9 mouse cellular contexts compared by ENCODE assay signal in the genomic region with DNA sequence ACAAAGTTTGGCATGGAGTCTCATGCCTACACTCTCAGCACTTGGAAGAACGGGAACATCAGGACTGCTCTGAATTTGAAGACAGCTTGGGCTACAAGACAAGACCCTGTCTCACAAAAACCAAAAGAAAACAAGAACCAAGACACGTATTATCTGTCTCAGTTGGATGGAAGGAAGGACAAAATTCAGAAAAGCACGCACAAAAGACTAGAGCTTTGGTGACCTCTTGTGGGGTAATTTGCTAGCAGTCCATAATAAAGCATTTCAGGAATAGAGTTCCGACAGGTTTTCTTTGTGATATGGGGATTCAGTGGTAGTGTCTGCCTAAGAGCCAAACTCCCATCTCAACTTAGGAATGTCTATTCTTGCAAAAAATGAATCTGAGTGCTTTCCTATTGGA. TPM values are rescaled to one million over a fixed set of nuclear protein-coding genes. Genes with fewer than 3 reads are reported as not detected.
DNase-seq lines count a peak whose midpoint lies in the region; ATAC-seq and TF ChIP-seq lines count a peak whose summit lies in the region.
"Had no signal": no experiment of that assay in that cellular context is flagged by ENCODE, and none has a peak within 500 bp of the region (broad histone marks: within the 10 kb centered on the region; RNA-seq: fewer than 3 reads in every experiment).

No protein-coding gene starts in this region.

- H3K36me3 ChIP-seq in liver, postnatal 0 days (replicated peaks; ENCODE audit: insufficient read depth, low read length), result no peaks in the 10 kb centered on the region
- H3K36me3 ChIP-seq in liver, embryonic 12.5 days, result no peaks in the 10 kb centered on the region
- H3K36me3 ChIP-seq: limb, embryonic 15.5 days had no signal

- H3K27me3 ChIP-seq in liver, postnatal 0 days (ENCODE audit: insufficient read depth, low read length), result no peaks in the 10 kb centered on the region
- H3K27me3 ChIP-seq in liver, embryonic 12.5 days (replicated peaks), result peaks cover 14% of the 10 kb centered on the region; the same call in 1 of the 2 replicates

- H3K9me3 ChIP-seq in liver, postnatal 0 days (ENCODE audit: low read length), result no peaks in the 10 kb centered on the region
- no peaks in the 10 kb centered on the region for H3K9me3 ChIP-seq in liver, embryonic 12.5 days (replicated peaks)
- H3K9me3 ChIP-seq: limb, embryonic 15.5 days had no signal

- H3K9ac ChIP-seq in liver, postnatal 0 days (replicated peaks), result no peak overlapping the region
- H3K9ac ChIP-seq in liver, embryonic 12.5 days, result no peak overlapping the region
- H3K9ac ChIP-seq: limb, embryonic 15.5 days had no signal

- no peaks in the 10 kb centered on the region for H3K4me1 ChIP-seq in liver, postnatal 0 days (ENCODE audit: insufficient read depth)
- no peaks in the 10 kb centered on the region for H3K4me1 ChIP-seq in liver, embryonic 12.5 days
- H3K4me1 ChIP-seq: limb, embryonic 15.5 days had no signal

- WGBS in liver, postnatal 0 days (ENCODE audit: insufficient replicate concordance), result 37% methylated on average over 4 of the region's 4 CpGs
- WGBS in liver, embryonic 12.5 days (ENCODE audit: insufficient replicate concordance), result 38% methylated on average over 4 of the region's 4 CpGs

- TF ChIP-seq CTCF in liver, postnatal 0 days (IDR thresholded peaks at IDR 0.05; ENCODE audit: low read depth), result peak; percentile 72

- ATAC-seq in frontal cortex, adult (ENCODE audit: low TSS enrichment), result peak; percentile 83
- ATAC-seq in liver, postnatal 0 days, result no peak
- no peak for ATAC-seq in liver, embryonic 12.5 days

- no peak overlapping the region for H3K27ac ChIP-seq in liver, postnatal 0 days (ENCODE audit: low read depth)
- no peak overlapping the region for H3K27ac ChIP-seq in liver, embryonic 12.5 days
- H3K27ac ChIP-seq: limb, embryonic 15.5 days had no signal

- DNase-seq in frontal cortex, postnatal 14 days (ENCODE audit: low spot score in 2 of 2), result no peak
- DNase-seq in liver, postnatal 0 days, result no peak
- DNase-seq in embryo, embryonic 9.5 days (ENCODE audit: extremely low spot score), result peak; percentile 9
- DNase-seq in naive thymus-derived CD4-positive, alpha-beta T cell, adult 2 months (ENCODE audit: low read depth), result peak; percentile 30
- no peak for DNase-seq in urinary bladder, postnatal 4 days (ENCODE audit: low spot score in 2 of 2)
- DNase-seq in cerebellum, postnatal 4 days (ENCODE audit: low spot score in 2 of 2), result no peak

- H3K4me3 ChIP-seq in liver, postnatal 0 days (ENCODE audit: low read depth, low read length), result no peak overlapping the region
- no peak overlapping the region for H3K4me3 ChIP-seq in liver, embryonic 12.5 days
- H3K4me3 ChIP-seq: limb, embryonic 15.5 days had no signal

- H3K4me2 ChIP-seq in liver, postnatal 0 days (ENCODE audit: low read depth, low read length), result no peak overlapping the region
- H3K4me2 ChIP-seq in liver, embryonic 12.5 days, result no peak overlapping the region
- H3K4me2 ChIP-seq: limb, embryonic 15.5 days had no signal

- no peak for TF ChIP-seq EP300 in liver, postnatal 0 days (IDR thresholded peaks at IDR 0.05; ENCODE audit: low read depth)

RNA-seq across cellular contexts. Expression of a gene that starts 24.5 kb away (rescaled TPM):
- polyA plus RNA-seq in liver, postnatal 0 days (2015; fragmentation: Nextera tagmentation; extraction: Ambion mirVana), result 2.3 and 2.6 TPM in 2 replicates
- polyA plus RNA-seq in liver, embryonic 12.5 days (2016; fragmentation: Nextera tagmentation; extraction: Ambion mirVana), result 6.1 and 6.2 TPM in 2 replicates

Comparison
In these comparisons a context has a peak if more than half of its experiments do, and no peak if none do; other contexts are left out.
1. DNase-seq: peak in embryo, embryonic 9.5 days (single experiment) and naive thymus-derived CD4-positive, alpha-beta T cell, adult 2 months (single experiment); none in frontal cortex, postnatal 14 days (0 of 2), liver, postnatal 0 days (single experiment), urinary bladder, postnatal 4 days (0 of 2) and cerebellum, postnatal 4 days (0 of 2).